Mouse (Mus musculus) layer of hippocampus, postnatal 14 days (tissue): ENCODE results near the gene Tmem184b. TPM values are rescaled to one million over a fixed set of nuclear protein-coding genes. Genes with fewer than 3 reads are reported as not detected.

Source experiments
- DNase-seq, 2 experiments: peaks; one replicate each; pipeline ENCODE4 v3.0.0; 2021 to 2022; ENCODE audit warnings: low spot score in 2 of 2, mixed read lengths in 1 of 2
- total RNA-seq, 2 experiments: library from RNA; stranded (reverse); gene quantifications; 2 replicates each; pipeline ENCODE4 v1.2.3; 2021

Gene Tmem184b
- total RNA-seq, 2 experiments from 2014 or later, result 47.4 to 49.2 TPM

GRCm38 (mm10) chr15:79347165-79347844, 56.1 kb downstream of the Tmem184b start:
- peak; percentile 88 to 92 for DNase-seq

- DNase-seq, result no peak
Observed at GRCm38 (mm10) chr15:79346051-79346793, 57.1 kb downstream of the Tmem184b start, which contains the start of gene Maff. Maff (plus strand) TSS chr15:79346621.

GRCm38 (mm10) chr15:79344627-79345026, 58.7 kb downstream of the Tmem184b start:
- DNase-seq, result no peak

GRCm38 (mm10) chr15:79342641-79343337, 60.6 kb downstream of the Tmem184b start:
- no peak for DNase-seq

GRCm38 (mm10) chr15:79338978-79339377, 64.4 kb downstream of the Tmem184b start:
- no peak for DNase-seq

- no peak for DNase-seq
Observed at GRCm38 (mm10) chr15:79335061-79335655, 68.2 kb downstream of the Tmem184b start.

- DNase-seq, result no peak
Observed at GRCm38 (mm10) chr15:79333409-79333808, 70.0 kb downstream of the Tmem184b start.

GRCm38 (mm10) chr15:79330521-79330920, 72.8 kb downstream of the Tmem184b start:
- no peak for DNase-seq

- DNase-seq, result no peak
Observed at GRCm38 (mm10) chr15:79329979-79330363, 73.4 kb downstream of the Tmem184b start.

GRCm38 (mm10) chr15:79329346-79329978, 73.9 kb downstream of the Tmem184b start:
- DNase-seq, result no peak

GRCm38 (mm10) chr15:79328939-79329275, 74.5 kb downstream of the Tmem184b start:
- no peak for DNase-seq

- DNase-seq, result peak; percentile 97 to 98
Observed at GRCm38 (mm10) chr15:79328058-79328938, 75.1 kb downstream of the Tmem184b start, which contains the start of gene Pla2g6. Pla2g6 (minus strand) TSS chr15:79328390.

- DNase-seq, result peak; percentile 52 to 54
Observed at GRCm38 (mm10) chr15:79326971-79327961, 76.1 kb downstream of the Tmem184b start.

GRCm38 (mm10) chr15:79326264-79326663, 77.1 kb downstream of the Tmem184b start:
- no peak for DNase-seq

GRCm38 (mm10) chr15:79325742-79326141, 77.6 kb downstream of the Tmem184b start:
- no peak for DNase-seq

- DNase-seq, result no peak
Observed at GRCm38 (mm10) chr15:79324373-79324772, 79.0 kb downstream of the Tmem184b start.

- no peak for DNase-seq
Observed at GRCm38 (mm10) chr15:79323791-79324155, 79.6 kb downstream of the Tmem184b start.

- DNase-seq, result no peak
Observed at GRCm38 (mm10) chr15:79322991-79323790, 80.2 kb downstream of the Tmem184b start.
